37 mouse cellular contexts compared by ENCODE assay signal in the genomic region with DNA sequence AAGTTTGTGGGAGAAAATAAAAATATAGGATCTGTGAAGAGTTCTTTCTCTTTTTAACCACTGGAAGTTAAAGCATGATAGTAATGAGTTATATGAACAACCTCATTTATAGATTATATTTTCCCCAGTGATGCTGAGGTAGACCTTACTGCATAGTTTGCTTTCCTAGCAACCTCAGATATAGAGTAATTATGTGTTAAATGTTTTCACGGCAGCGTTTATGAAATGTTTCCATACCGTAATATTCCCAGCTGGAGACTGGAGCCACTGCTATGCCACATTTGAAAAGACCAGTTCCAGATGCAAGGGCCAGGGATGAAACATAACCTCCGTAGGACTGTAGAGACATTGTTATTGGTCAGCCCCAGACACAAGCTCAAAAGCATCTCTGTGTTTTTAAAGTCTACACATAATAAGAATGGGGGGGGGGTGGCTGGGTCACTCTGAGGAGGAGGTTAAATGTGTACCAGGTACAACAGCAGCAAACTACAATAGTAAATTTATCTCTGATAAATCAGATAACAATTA. TPM values are rescaled to one million over a fixed set of nuclear protein-coding genes. Genes with fewer than 3 reads are reported as not detected.
"Had no signal": no experiment of that assay in that cellular context is flagged by ENCODE, and none has a peak within 500 bp of the region (broad histone marks: within the 10 kb centered on the region; RNA-seq: fewer than 3 reads in every experiment).

No protein-coding gene starts in this region.

- H3K27me3 ChIP-seq: heart, embryonic 12.5 days; hindbrain, embryonic 12.5 days; intestine, embryonic 15.5 days; kidney, embryonic 15.5 days; liver, embryonic 12.5 days had no signal

- ATAC-seq: forebrain, postnatal 0 days; hindbrain, embryonic 16.5 days; inflammation-experienced regulatory T-cells, adult 6 months; intestine, embryonic 15.5 days; liver, embryonic 12.5 days had no signal

- H3K4me2 ChIP-seq: heart, embryonic 12.5 days; hindbrain, embryonic 12.5 days; hindbrain, embryonic 14.5 days; intestine, embryonic 15.5 days; kidney, embryonic 15.5 days; liver, embryonic 12.5 days had no signal

- H3K9me3 ChIP-seq: heart, embryonic 10.5 days; heart, embryonic 12.5 days; hindbrain, embryonic 10.5 days; hindbrain, embryonic 12.5 days; intestine, embryonic 15.5 days; kidney, embryonic 15.5 days; liver, embryonic 12.5 days had no signal

- H3K4me3 ChIP-seq: heart, embryonic 10.5 days; heart, embryonic 12.5 days; hindbrain, embryonic 10.5 days; hindbrain, embryonic 12.5 days; intestine, embryonic 15.5 days; kidney, embryonic 15.5 days; layer of hippocampus, adult 2 months; liver, embryonic 12.5 days had no signal

- H3K9ac ChIP-seq: forebrain, postnatal 0 days; heart, embryonic 12.5 days; hindbrain, embryonic 12.5 days; hindbrain, embryonic 14.5 days; intestine, embryonic 15.5 days; kidney, embryonic 15.5 days; liver, embryonic 12.5 days; liver, embryonic 14.5 days had no signal

- DNase-seq: forebrain, postnatal 0 days; gastrocnemius, postnatal 14 days; gastrocnemius, postnatal 36 days; heart, adult 11 months; heart, postnatal 10 days; heart, postnatal 4 days; kidney, adult 11 months; kidney, adult 2 months; kidney, adult 9 months; kidney, postnatal 14 days; kidney, postnatal 36 days had no signal

- H3K36me3 ChIP-seq: heart, embryonic 10.5 days; heart, embryonic 12.5 days; hindbrain, embryonic 10.5 days; hindbrain, embryonic 12.5 days; intestine, embryonic 15.5 days; kidney, embryonic 15.5 days; liver, embryonic 12.5 days had no signal

- H3K4me1 ChIP-seq: heart, embryonic 10.5 days; heart, embryonic 12.5 days; hindbrain, embryonic 12.5 days; intestine, embryonic 15.5 days; kidney, embryonic 15.5 days; liver, embryonic 12.5 days had no signal

- H3K27ac ChIP-seq: heart, embryonic 10.5 days; hindbrain, embryonic 10.5 days; hindbrain, embryonic 12.5 days; hindbrain, embryonic 14.5 days; intestine, embryonic 15.5 days; kidney, embryonic 15.5 days; kidney, postnatal 0 days; liver, embryonic 12.5 days; liver, embryonic 14.5 days had no signal

RNA-seq across cellular contexts. Expression of a gene that starts 20.9 kb away (rescaled TPM):
- total RNA-seq: gastrocnemius, adult 18-20 months; gastrocnemius, adult 8-10 months; gastrocnemius, postnatal 14 days; gastrocnemius, postnatal 36 days; heart, adult 8-10 months; heart, postnatal 10 days; heart, postnatal 25 days; heart, postnatal 4 days; layer of hippocampus, adult 2 months; layer of hippocampus, postnatal 10 days; layer of hippocampus, postnatal 25 days; left cerebral cortex, adult 18-20 months; left cerebral cortex, postnatal 14 days; left cerebral cortex, postnatal 36 days; liver, adult 2 months had no signal
- polyA plus RNA-seq: gonadal fat pad, adult 2 months; heart, embryonic 12.5 days; heart, embryonic 14.5 days; heart, embryonic 16.5 days; hindbrain, embryonic 10.5 days; hindbrain, embryonic 12.5 days; hindbrain, embryonic 14.5 days; kidney, adult 2 months; kidney, postnatal 0 days; liver, adult 2 months had no signal
